Mouse (Mus musculus) layer of hippocampus, adult 9-11 months (tissue): ENCODE results near the gene Micu2.

Experiments used
- DNase-seq: peaks from one replicate; pipeline ENCODE4 v3.0.0; 2022

Gene Micu2

GRCm38 (mm10) chr14:57998526-57999401, at the start of gene Micu2:
Micu2 (minus strand) TSS chr14:57999262.
- DNase-seq = peak; percentile 86

- DNase-seq = no peak
Observed at GRCm38 (mm10) chr14:58046639-58047284, 47.7 kb upstream of the Micu2 start.

GRCm38 (mm10) chr14:58036174-58036573, 37.1 kb upstream of the Micu2 start:
- DNase-seq = no peak

- DNase-seq = peak; percentile 19
Observed at GRCm38 (mm10) chr14:58034567-58034966, 35.5 kb upstream of the Micu2 start.

- no peak for DNase-seq
Observed at GRCm38 (mm10) chr14:58018869-58019268, 19.8 kb upstream of the Micu2 start.

GRCm38 (mm10) chr14:58003852-58004251, 4.8 kb upstream of the Micu2 start:
- no peak for DNase-seq

GRCm38 (mm10) chr14:58002161-58002560, 3.1 kb upstream of the Micu2 start:
- no peak for DNase-seq

- DNase-seq = no peak
Observed at GRCm38 (mm10) chr14:57999402-57999734, 306 bp upstream of the Micu2 start.

GRCm38 (mm10) chr14:57997431-57997830, 1.6 kb downstream of the Micu2 start:
- no peak for DNase-seq

- DNase-seq = no peak
Observed at GRCm38 (mm10) chr14:57996210-57996609, 2.9 kb downstream of the Micu2 start.

- DNase-seq = no peak
Observed at GRCm38 (mm10) chr14:57991761-57992160, 7.3 kb downstream of the Micu2 start.

GRCm38 (mm10) chr14:57989162-57989561, 9.9 kb downstream of the Micu2 start:
- DNase-seq = no peak

GRCm38 (mm10) chr14:57985780-57986179, 13.3 kb downstream of the Micu2 start:
- no peak for DNase-seq

GRCm38 (mm10) chr14:57982450-57982849, 16.6 kb downstream of the Micu2 start:
- no peak for DNase-seq

GRCm38 (mm10) chr14:57981720-57982418, 17.2 kb downstream of the Micu2 start:
- DNase-seq = no peak

- DNase-seq = no peak
Observed at GRCm38 (mm10) chr14:57980776-57981175, 18.3 kb downstream of the Micu2 start.

- no peak for DNase-seq
Observed at GRCm38 (mm10) chr14:57980179-57980578, 18.9 kb downstream of the Micu2 start.

GRCm38 (mm10) chr14:57978144-57978543, 20.9 kb downstream of the Micu2 start:
- DNase-seq = no peak

- no peak for DNase-seq
Observed at GRCm38 (mm10) chr14:57975656-57976055, 23.4 kb downstream of the Micu2 start.

- no peak for DNase-seq
Observed at GRCm38 (mm10) chr14:57971986-57972525, 27.0 kb downstream of the Micu2 start.

GRCm38 (mm10) chr14:57968873-57969272, 30.2 kb downstream of the Micu2 start:
- DNase-seq = no peak

- DNase-seq = no peak
Observed at GRCm38 (mm10) chr14:57967080-57967797, 31.8 kb downstream of the Micu2 start.

GRCm38 (mm10) chr14:57961861-57962260, 37.2 kb downstream of the Micu2 start:
- no peak for DNase-seq
